Mouse (Mus musculus) urinary bladder, postnatal 0 days (tissue): Measurements from ENCODE around the gene Cdon. TPM values are rescaled to one million over a fixed set of nuclear protein-coding genes. Genes with fewer than 3 reads are reported as not detected.

Source experiments
- polyA plus RNA-seq: library from polyadenylated mRNA; unstranded; fragments of >200 nt; fragmentation: Nextera tagmentation; extraction: Ambion mirVana; gene quantifications from 2 replicates; pipeline ENCODE4 v1.2.1, GENCODE M21; 2015

Gene Cdon
- 3.1 and 3.9 TPM in 2 replicates for polyA plus RNA-seq

DNA sequence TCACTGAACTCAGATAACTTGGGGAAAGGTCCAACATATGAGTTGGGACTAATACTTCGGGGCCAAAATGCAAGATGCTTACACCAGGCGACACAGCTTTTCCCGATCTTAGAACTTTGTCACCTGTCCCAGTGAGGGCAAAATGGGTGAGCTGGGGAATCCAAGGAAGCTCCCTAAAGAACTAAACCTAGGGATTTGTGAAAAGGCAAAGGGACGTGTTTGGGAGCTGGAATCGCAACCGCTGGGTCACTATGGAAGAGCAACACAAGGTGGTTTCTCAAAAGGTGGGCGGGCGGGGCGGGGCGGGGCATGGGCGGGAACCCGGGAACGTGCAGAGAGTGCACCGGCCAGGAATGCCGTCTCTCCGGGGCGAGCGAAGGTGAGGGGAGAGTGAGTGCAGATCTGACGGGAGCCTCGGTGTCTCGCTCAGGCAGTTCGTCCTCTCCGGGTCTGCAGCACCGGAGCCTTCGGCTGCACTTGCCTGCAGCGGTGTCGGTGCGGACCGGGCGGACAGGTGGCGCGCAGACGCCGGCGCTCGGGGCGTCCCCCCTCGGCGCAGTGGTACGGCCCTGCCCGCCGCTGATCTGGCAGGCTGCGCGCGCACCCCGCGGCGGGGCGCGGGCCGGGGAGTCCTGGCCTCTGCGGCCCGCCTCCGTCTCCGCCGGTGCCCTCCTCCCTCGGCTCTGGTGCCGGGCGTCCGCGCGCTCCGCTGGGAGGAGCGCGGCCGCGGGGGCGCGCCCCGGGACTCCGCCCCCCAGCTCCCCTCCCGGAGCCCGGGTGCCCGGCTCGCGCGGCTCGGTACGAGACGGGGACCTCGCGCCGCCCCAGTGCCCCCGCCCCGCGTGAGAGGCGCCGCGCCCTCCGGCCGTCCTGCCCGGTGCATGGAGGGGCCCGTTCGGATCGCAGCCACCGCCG lies at the start of gene Cdon:
Cdon (plus strand) TSS at position 324 of the 915 bp plus-strand sequence.

GRCm38 (mm10) chr9:35518169-35518568 lies 97.2 kb downstream of the Cdon start, which contains the start of gene Gm1113:
Gm1113 (minus strand) TSS chr9:35518269.

Other genes starting within 250 kb of the Cdon start
- gene Dcps, start 245.1 kb upstream of the Cdon start, polyA plus RNA-seq: 26.6 and 30.2 TPM in 2 replicates
- 90.2 and 97.6 TPM in 2 replicates for gene Srpr, start 221.0 kb upstream of the Cdon start, polyA plus RNA-seq
- 9.6 and 10.0 TPM in 2 replicates for gene Tirap, start 220.8 kb upstream of the Cdon start, polyA plus RNA-seq
- 29.2 and 29.3 TPM in 2 replicates for gene Foxred1, start 210.1 kb upstream of the Cdon start, polyA plus RNA-seq
- 14.3 and 15.9 TPM in 2 replicates for gene Fam118b, start 153.3 kb upstream of the Cdon start, polyA plus RNA-seq
- gene Rpusd4, start 153.3 kb upstream of the Cdon start, polyA plus RNA-seq: 11.2 and 13.3 TPM in 2 replicates
- gene Gm1113, start 97.1 kb downstream of the Cdon start, polyA plus RNA-seq: not detected in 2 replicates
- gene Ddx25, start 137.4 kb downstream of the Cdon start, polyA plus RNA-seq: 0.17 and 0.27 TPM in 2 replicates
- 8.0 and 8.3 TPM in 2 replicates for gene Pus3, start 137.5 kb downstream of the Cdon start, polyA plus RNA-seq
- gene Pate2, start 149.2 kb downstream of the Cdon start, polyA plus RNA-seq: 0.28 and 0.31 TPM in 2 replicates
- gene Hyls1, start 149.3 kb downstream of the Cdon start, polyA plus RNA-seq: 3.4 and 4.2 TPM in 2 replicates
- not detected in 2 replicates for gene Pate4, start 190.8 kb downstream of the Cdon start, polyA plus RNA-seq
- gene Pate3, start 227.1 kb downstream of the Cdon start, polyA plus RNA-seq: not detected in 2 replicates